Mouse (Mus musculus): ENCODE data around the gene Tmem30c.
A peak's percentile ranks its signal among the peaks of the same experiment; 100 is the strongest.

Tmem30c gene

GRCm38 (mm10) chr16:57295216-57295934, 2.7 kb upstream of the Tmem30c start:
- no peak for DNase-seq (ENCODE audit: low spot score in 2 of 2)

- no peak for DNase-seq (ENCODE audit: low spot score in 2 of 2)
Measured at GRCm38 (mm10) chr16:57292296-57292695, 369 bp downstream of the Tmem30c start.

GRCm38 (mm10) chr16:57291696-57292095, 969 bp downstream of the Tmem30c start:
- no peak for DNase-seq (ENCODE audit: low spot score in 2 of 2)

- no peak for DNase-seq (ENCODE audit: low spot score in 2 of 2)
Measured at GRCm38 (mm10) chr16:57281417-57281816, 11.2 kb downstream of the Tmem30c start.

- DNase-seq (ENCODE audit: low spot score in 2 of 2), result no peak
Measured at GRCm38 (mm10) chr16:57280221-57281217, 12.1 kb downstream of the Tmem30c start.

- no peak for DNase-seq (ENCODE audit: low spot score in 2 of 2)
Measured at GRCm38 (mm10) chr16:57278976-57279626, 13.6 kb downstream of the Tmem30c start.

- DNase-seq (ENCODE audit: low spot score in 2 of 2), result no peak
Measured at GRCm38 (mm10) chr16:57269751-57270150, 22.9 kb downstream of the Tmem30c start.

GRCm38 (mm10) chr16:57268058-57268841, 24.4 kb downstream of the Tmem30c start:
- DNase-seq (ENCODE audit: low spot score in 2 of 2), result no peak

- DNase-seq (ENCODE audit: low spot score in 2 of 2), result no peak
Measured at GRCm38 (mm10) chr16:57267068-57267467, 25.6 kb downstream of the Tmem30c start.

GRCm38 (mm10) chr16:57260152-57260551, 32.5 kb downstream of the Tmem30c start:
- DNase-seq (ENCODE audit: low spot score in 2 of 2), result no peak

GRCm38 (mm10) chr16:57259356-57260083, 33.1 kb downstream of the Tmem30c start:
- peak in 1 of 2 experiments; percentile 7 for DNase-seq (ENCODE audit: low spot score in 2 of 2)

GRCm38 (mm10) chr16:57251589-57252421, 40.9 kb downstream of the Tmem30c start:
- no peak for DNase-seq (ENCODE audit: low spot score in 2 of 2)

- no peak for DNase-seq (ENCODE audit: low spot score in 2 of 2)
Measured at GRCm38 (mm10) chr16:57250991-57251390, 41.7 kb downstream of the Tmem30c start.

- DNase-seq (ENCODE audit: low spot score in 2 of 2), result no peak
Measured at GRCm38 (mm10) chr16:57247464-57247863, 45.2 kb downstream of the Tmem30c start.

- DNase-seq (ENCODE audit: low spot score in 2 of 2), result peak in 1 of 2 experiments; percentile 8
Measured at GRCm38 (mm10) chr16:57246596-57246995, 46.1 kb downstream of the Tmem30c start.

- peak; percentile 47 to 70 for DNase-seq (ENCODE audit: low spot score in 2 of 2)
Measured at GRCm38 (mm10) chr16:57243858-57244248, 48.8 kb downstream of the Tmem30c start.

- DNase-seq (ENCODE audit: low spot score in 2 of 2), result no peak
Measured at GRCm38 (mm10) chr16:57243205-57243857, 49.3 kb downstream of the Tmem30c start.

GRCm38 (mm10) chr16:57242857-57243204, 49.8 kb downstream of the Tmem30c start:
- no peak for DNase-seq (ENCODE audit: low spot score in 2 of 2)

GRCm38 (mm10) chr16:57235871-57236510, 56.7 kb downstream of the Tmem30c start:
- no peak for DNase-seq (ENCODE audit: low spot score in 2 of 2)

Measured in spleen, postnatal 14 days (tissue).